Mouse (Mus musculus) CH12.LX (cell line): ENCODE results near the gene Kalrn. TPM values are rescaled to one million over a fixed set of nuclear protein-coding genes. Genes with fewer than 3 reads are reported as not detected.

Source experiments
- DNase-seq: peaks from one replicate; pipeline ENCODE4 v3.0.0-alpha.2; 2013; ENCODE audit errors: extremely low read depth
- H3K27ac ChIP-seq: 2 replicates; pipeline ENCODE4 v1.5.1; 2012; ENCODE audit warnings: low read depth, mild to moderate bottlenecking, control low read depth, moderate library complexity; ENCODE audit not compliant: insufficient read depth
- H3K27me3 ChIP-seq: replicated peaks from 2 replicates; pipeline ENCODE3; 2012; ENCODE audit warnings: inconsistent platforms
- H3K36me3 ChIP-seq, 2 experiments: replicated peaks in 1 of 2; 2 replicates each; pipeline versions ENCODE3 to v1.6.1; 2012; ENCODE audit warnings: inconsistent platforms in 1 of 2, low read length in 1 of 2, mild to moderate bottlenecking in 1 of 2, mixed read lengths in 1 of 2, moderate library complexity in 1 of 2; ENCODE audit not compliant: control insufficient read depth in 1 of 2, insufficient read depth in 1 of 2
- H3K4me1 ChIP-seq, 2 experiments: 2 replicates each; pipeline ENCODE4 v1.6.1; 2012; ENCODE audit warnings: inconsistent platforms in 1 of 2, moderate library complexity in 1 of 2; ENCODE audit not compliant: insufficient read depth in 2 of 2, control insufficient read depth in 1 of 2
- H3K4me2 ChIP-seq: 2 replicates; pipeline ENCODE4 v1.6.1; 2012; ENCODE audit warnings: low read depth, mild to moderate bottlenecking, control low read depth; ENCODE audit not compliant: poor library complexity, insufficient read depth, severe bottlenecking
- H3K4me3 ChIP-seq, 3 experiments: fragments of 150-350 bp in 1 of 3; sonication (generic) in 1 of 3; replicated peaks in 1 of 3; 2 replicates each; pipeline versions ENCODE3 to v1.5.1; 2011 to 2012; ENCODE audit warnings: low read depth in 2 of 3, low read length in 2 of 3, mild to moderate bottlenecking in 2 of 3, moderate library complexity in 2 of 3, control low read depth in 1 of 3, improper control_type of control experiment in 1 of 3, inconsistent platforms in 1 of 3, mixed read lengths in 1 of 3; ENCODE audit not compliant: poor library complexity in 1 of 3
- H3K79me2 ChIP-seq: replicated peaks from 2 replicates; pipeline ENCODE4 v1.6.1; 2012; ENCODE audit warnings: mild to moderate bottlenecking, moderate library complexity; ENCODE audit not compliant: control insufficient read depth, poor library complexity, insufficient read depth, severe bottlenecking; ENCODE audit errors: extremely low read depth
- H3K9ac ChIP-seq: 2 replicates; pipeline ENCODE4 v1.6.1; 2012; ENCODE audit warnings: low read depth, mild to moderate bottlenecking, control low read depth, moderate library complexity; ENCODE audit not compliant: insufficient read depth
- H3K9me3 ChIP-seq: replicated peaks from 2 replicates; pipeline ENCODE3; 2012; ENCODE audit warnings: low read length, inconsistent platforms, mixed read lengths
- CHD2 ChIP-seq: IDR thresholded peaks from 2 replicates; pipeline ENCODE4 v1.6.1; 2011; ENCODE audit warnings: low read length, improper control_type of control experiment
- KAT2A ChIP-seq: IDR thresholded peaks from 2 replicates; pipeline ENCODE4 v1.6.1; 2012; ENCODE audit warnings: low read length, improper control_type of control experiment, inconsistent platforms; ENCODE audit not compliant: insufficient replicate concordance
- MAFK ChIP-seq: IDR thresholded peaks from 2 replicates; pipeline ENCODE4 v1.6.1; 2011; ENCODE audit warnings: low read length, improper control_type of control experiment; ENCODE audit not compliant: insufficient replicate concordance
- MAZ ChIP-seq: IDR thresholded peaks from 2 replicates; pipeline ENCODE4 v1.6.1; 2012; ENCODE audit warnings: low read depth, mild to moderate bottlenecking, inconsistent platforms, low read length, improper control_type of control experiment, moderate library complexity
- MEF2A ChIP-seq: IDR thresholded peaks from 2 replicates; pipeline ENCODE4 v1.6.1; 2014; ENCODE audit warnings: low read depth, mild to moderate bottlenecking, inconsistent platforms, low read length, improper control_type of control experiment, borderline replicate concordance
- MYC ChIP-seq: IDR thresholded peaks from 2 replicates; pipeline ENCODE4 v1.6.1; 2011; ENCODE audit warnings: low read depth, mild to moderate bottlenecking, improper control_type of control experiment, low read length
- POLR2AphosphoS2 ChIP-seq: IDR thresholded peaks from 2 replicates; pipeline ENCODE4 v1.6.1; 2011; ENCODE audit warnings: low read depth, low read length, improper control_type of control experiment
- SIN3A ChIP-seq: IDR thresholded peaks from 2 replicates; pipeline ENCODE4 v1.6.1; 2012; ENCODE audit warnings: low read length, improper control_type of control experiment, inconsistent platforms
- TCF12 ChIP-seq: IDR thresholded peaks from 2 replicates; pipeline ENCODE4 v1.6.1; 2014; ENCODE audit warnings: low read depth, mild to moderate bottlenecking, inconsistent platforms, low read length, improper control_type of control experiment
- USF1 ChIP-seq: IDR thresholded peaks from 2 replicates; pipeline ENCODE4 v1.6.1; 2014; ENCODE audit warnings: low read depth, mild to moderate bottlenecking, inconsistent platforms, low read length, improper control_type of control experiment
- ZC3H11A ChIP-seq: IDR thresholded peaks from 2 replicates; pipeline ENCODE4 v1.6.1; 2012; ENCODE audit warnings: low read depth, mild to moderate bottlenecking, inconsistent platforms, low read length, improper control_type of control experiment
- dilution Hi-C: fragments of 300-500 bp; cut with MboI; formaldehyde crosslinking; loops from 2 replicates; pipeline ENCODE4 v1.14.3; 2020; ENCODE audit warnings: low sequenced_read_pairs; ENCODE audit not compliant: extremely low pct_unique_long_range_greater_than_20kb, extremely low pct_ligation_motif_present
- in situ Hi-C: fragments of 300-500 bp; cut with MboI; formaldehyde crosslinking; loops from 3 replicates; pipeline ENCODE4 v1.14.3; 2019; ENCODE audit warnings: low sequenced_read_pairs, low pct_ligation_motif_present, low pct_unique_long_range_greater_than_20kb, mixed read lengths
- polyA plus RNA-seq: library from polyadenylated mRNA; unstranded; fragments of >175 nt; gene quantifications from 2 replicates; pipeline ENCODE4 v1.2.1, GENCODE M21; 2012; ENCODE audit warnings: low read depth; ENCODE audit not compliant: insufficient read length
- total RNA-seq, 2 experiments: library from RNA; depleted of rRNA; stranded (reverse); fragments of 300-350 nt in 1 of 2; fragments of >200 nt in 1 of 2; gene quantifications; 2 replicates each; pipeline ENCODE4 v1.2.3; 2012 to 2014

Gene Kalrn
- total and polyA plus RNA-seq, 3 experiments: 0.08 to 0.09 TPM; not detected in 1

DNA sequence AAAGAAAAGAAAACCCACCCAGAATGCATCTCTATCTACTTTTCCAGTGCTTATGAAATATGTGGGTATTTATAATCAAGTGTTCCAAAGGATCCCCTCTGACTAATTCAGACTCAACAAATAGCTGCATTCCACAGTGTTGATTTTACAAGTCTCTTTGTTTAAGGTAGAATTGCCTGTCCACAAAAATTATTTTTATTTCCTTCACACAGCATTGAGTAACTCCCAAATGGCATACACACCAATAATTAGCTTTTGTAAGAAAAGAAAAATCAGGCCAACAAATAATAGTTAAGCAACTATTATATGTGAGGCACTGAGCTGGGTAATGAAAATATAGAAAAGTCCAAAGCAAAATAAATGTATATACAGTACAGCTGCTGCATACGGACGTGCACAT is 12.9 kb downstream of the Kalrn start:
- no peak overlapping the region for H3K9ac ChIP-seq
- TF ChIP-seq SIN3A (no peak), MAFK (no peak), MEF2A (no peak), KAT2A (no peak), POLR2AphosphoS2 (no peak), MAZ (no peak), CHD2 (no peak)
- H3K36me3 ChIP-seq: no peaks in the 10 kb centered on the region
- no peak overlapping the region for H3K27ac ChIP-seq
- no peak for DNase-seq
- no peaks in the 10 kb centered on the region for H3K9me3 ChIP-seq
- H3K4me2 ChIP-seq: no peak overlapping the region
- in situ Hi-C loops: no loop called here
- H3K4me1 ChIP-seq: no peaks in the 10 kb centered on the region
- H3K79me2 ChIP-seq: no peaks in the 10 kb centered on the region
- dilution Hi-C loops: no loop called here
- H3K27me3 ChIP-seq: peaks cover 95% of the 10 kb centered on the region
- H3K4me3 ChIP-seq: no peak overlapping the region

DNA sequence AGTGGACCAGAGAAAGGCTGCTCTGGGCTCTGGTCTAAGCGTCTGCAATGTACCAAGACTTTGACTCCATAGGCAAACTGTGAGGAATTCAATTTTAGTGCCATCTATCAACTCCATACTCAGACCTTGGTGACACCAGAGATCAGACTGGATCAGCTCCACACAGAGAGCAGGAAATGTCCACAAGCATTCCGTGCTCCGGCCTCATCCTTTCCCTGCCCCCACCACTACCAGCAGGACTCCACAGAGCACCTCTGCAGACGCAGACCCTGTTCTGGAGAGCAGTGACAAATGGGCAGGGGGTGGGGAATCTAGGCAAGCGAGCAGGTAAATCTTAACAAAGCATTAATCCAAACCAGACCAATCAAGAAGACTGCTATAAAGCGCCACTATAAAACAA is 15.4 kb downstream of the Kalrn start:
- H3K4me2 ChIP-seq: no peak overlapping the region
- no peaks in the 10 kb centered on the region for H3K4me1 ChIP-seq
- in situ Hi-C loops: no loop called here
- TF ChIP-seq ZC3H11A (no peak), MEF2A (no peak), TCF12 (no peak), USF1 (no peak), MYC (no peak)
- TF ChIP-seq, all 38 proteins: peak for 0
- H3K36me3 ChIP-seq: no peaks in the 10 kb centered on the region
- no peak overlapping the region for H3K27ac ChIP-seq
- dilution Hi-C loops: no loop called here
- no peak overlapping the region for H3K4me3 ChIP-seq
- peaks cover 93% of the 10 kb centered on the region for H3K27me3 ChIP-seq
- no peak overlapping the region for H3K9ac ChIP-seq
- no peak for DNase-seq
- H3K9me3 ChIP-seq: no peaks in the 10 kb centered on the region
- H3K79me2 ChIP-seq: no peaks in the 10 kb centered on the region

DNA sequence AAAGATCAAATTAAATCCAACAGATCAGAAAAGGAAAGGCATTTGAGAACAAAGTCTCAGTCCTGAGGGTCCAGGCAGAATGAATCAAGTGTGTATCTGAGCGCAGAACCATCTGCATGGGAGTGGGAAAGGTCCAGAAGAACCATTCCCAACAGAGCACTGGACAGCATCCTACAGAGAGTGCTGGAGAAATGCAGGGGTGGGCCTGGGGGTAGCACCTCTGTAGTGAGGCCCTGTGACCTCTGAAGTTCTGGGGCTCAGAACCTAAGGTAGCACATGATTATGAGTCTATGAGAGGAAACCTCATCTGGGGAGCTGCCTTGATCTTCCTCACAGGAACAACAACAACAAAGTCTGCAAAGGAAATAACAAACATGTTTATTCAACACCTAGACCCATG is 20.6 kb downstream of the Kalrn start:
- DNase-seq: no peak
- Histone ChIP-seq H3K36me3 (no peaks in the 10 kb centered on the region), H3K9me3 (no peaks in the 10 kb centered on the region), H3K9ac (no peak overlapping the region), H3K4me3 (no peak overlapping the region), H3K27me3 (peaks cover 91% of the 10 kb centered on the region), H3K79me2 (no peaks in the 10 kb centered on the region), H3K4me2 (no peak overlapping the region), H3K4me1 (no peaks in the 10 kb centered on the region), H3K27ac (no peak overlapping the region)
- dilution Hi-C loops: no loop called here
- no peak for TF ChIP-seq POLR2AphosphoS2
- in situ Hi-C loops: no loop called here
